Mouse (Mus musculus) limb, embryonic 11.5 days (tissue): ENCODE data around the gene Tubb1. TPM values are rescaled to one million over a fixed set of nuclear protein-coding genes. Genes with fewer than 3 reads are reported as not detected.

Experiments used
- ATAC-seq: fragments of 200-750 bp; cut with Nextera tagmentation; 2 replicates; pipeline ENCODE4 v1.8.0; 2017; ENCODE audit warnings: low read depth; ENCODE audit not compliant: insufficient number of reproducible peaks, low FRiP score, low TSS enrichment
- DNase-seq: peaks from one replicate; pipeline ENCODE4 v3.0.0-alpha.2; 2015; ENCODE audit warnings: low spot score
- H3K27ac ChIP-seq: fragments of 300-500 bp; sonication (generic); replicated peaks from 2 replicates; pipeline ENCODE4 v1.5.1; 2014; ENCODE audit warnings: low read depth, mild to moderate bottlenecking, low read length
- H3K27me3 ChIP-seq: fragments of 300-500 bp; sonication (generic); 2 replicates; pipeline ENCODE4 v1.6.1; 2014; ENCODE audit warnings: mild to moderate bottlenecking, low read length, mixed read lengths; ENCODE audit not compliant: control insufficient read depth, insufficient read depth
- H3K36me3 ChIP-seq: fragments of 300-500 bp; sonication (generic); 2 replicates; pipeline ENCODE4 v1.6.1; 2014; ENCODE audit warnings: mild to moderate bottlenecking, low read length, moderate library complexity, mixed read lengths; ENCODE audit not compliant: control insufficient read depth, insufficient read depth
- H3K4me1 ChIP-seq: fragments of 300-500 bp; sonication (generic); 2 replicates; pipeline ENCODE4 v1.6.1; 2014; ENCODE audit warnings: low read length, mixed read lengths; ENCODE audit not compliant: control insufficient read depth, insufficient read depth
- H3K4me2 ChIP-seq: fragments of 300-500 bp; sonication (generic); 2 replicates; pipeline ENCODE4 v1.6.1; 2014; ENCODE audit warnings: low read depth, mild to moderate bottlenecking, moderate library complexity; ENCODE audit not compliant: severe bottlenecking
- H3K4me3 ChIP-seq: fragments of 300-500 bp; sonication (generic); 2 replicates; pipeline ENCODE4 v1.5.1; 2014; ENCODE audit warnings: low read depth, low read length
- H3K9ac ChIP-seq: fragments of 300-500 bp; sonication (generic); 2 replicates; pipeline ENCODE4 v1.6.1; 2014; ENCODE audit warnings: mild to moderate bottlenecking, low read length
- H3K9me3 ChIP-seq: fragments of 300-500 bp; sonication (generic); 2 replicates; pipeline ENCODE4 v1.6.1; 2016; ENCODE audit warnings: low read length; ENCODE audit not compliant: control insufficient read depth
- WGBS: fragments of 180-500 bp; shearing (Covaris S2); extraction: QIAGEN DNeasy Blood & Tissue Kit; methylation state at CpG from one replicate; pipeline ENCODE4 v1.1.7; 2014; 5-methylcytosine and 5-hydroxymethylcytosine counted together
- polyA plus RNA-seq: library from polyadenylated mRNA; unstranded; fragments of >200 nt; fragmentation: Nextera tagmentation; extraction: Ambion mirVana; gene quantifications from 2 replicates; pipeline ENCODE4 v1.2.1, GENCODE M21; 2014

The Tubb1 gene
- polyA plus RNA-seq, 1 experiment from 2014 or later, result 6.0 TPM

- H3K4me1 ChIP-seq, result peaks cover 8% of the 10 kb centered on the region
- peak within 1 kb of the TSS; percentile 68 for H3K9ac ChIP-seq
- H3K9me3 ChIP-seq, result no peaks in the 10 kb centered on the region
- no peaks in the 10 kb centered on the region for H3K36me3 ChIP-seq
- peak; percentile 78 for DNase-seq
- peak within 1 kb of the TSS; percentile 51 for H3K4me3 ChIP-seq
- ATAC-seq, result peak; percentile 72
- 1% methylated on average over 37 of the region's 38 CpGs for WGBS
- H3K27me3 ChIP-seq, result no peaks in the 10 kb centered on the region
- H3K4me2 ChIP-seq, result peak within 1 kb of the TSS; percentile 54
- H3K27ac ChIP-seq, result no peak within 1 kb of the TSS
Measured at GRCm38 (mm10) chr2:174438737-174439449, 11.6 kb upstream of the Tubb1 start, which contains the start of gene Ctsz. Gene Ctsz (minus strand): TSS chr2:174439039.

GRCm38 (mm10) chr2:174439450-174439838 is 11.1 kb upstream of the Tubb1 start:
- peak overlapping the region; percentile 54 for H3K4me2 ChIP-seq
- no peak overlapping the region for H3K27ac ChIP-seq
- ATAC-seq, result no peak
- no peaks in the 10 kb centered on the region for H3K36me3 ChIP-seq
- DNase-seq, result no peak
- no peak overlapping the region; the same call in 1 of the 2 replicates for H3K9ac ChIP-seq
- no peaks in the 10 kb centered on the region for H3K9me3 ChIP-seq
- peaks cover 8% of the 10 kb centered on the region for H3K4me1 ChIP-seq
- no peak overlapping the region for H3K4me3 ChIP-seq
- 66% methylated on average over 5 of the region's 5 CpGs for WGBS
- no peaks in the 10 kb centered on the region for H3K27me3 ChIP-seq

GRCm38 (mm10) chr2:174439961-174440360 is 10.5 kb upstream of the Tubb1 start:
- Histone ChIP-seq H3K4me3 (no peak overlapping the region), H3K4me2 (no peak overlapping the region), H3K36me3 (no peaks in the 10 kb centered on the region), H3K4me1 (peaks cover 8% of the 10 kb centered on the region), H3K27ac (no peak overlapping the region), H3K27me3 (no peaks in the 10 kb centered on the region), H3K9ac (no peak overlapping the region), H3K9me3 (no peaks in the 10 kb centered on the region)
- 81% methylated on average over 9 of the region's 9 CpGs for WGBS
- DNase-seq (no peak), ATAC-seq (no peak)

- H3K36me3 ChIP-seq, result no peaks in the 10 kb centered on the region
- no peak for ATAC-seq
- H3K27me3 ChIP-seq, result no peaks in the 10 kb centered on the region
- no peak overlapping the region for H3K4me3 ChIP-seq
- no peak overlapping the region for H3K4me2 ChIP-seq
- WGBS, result 82% methylated on average over 4 of the region's 4 CpGs
- no peak overlapping the region for H3K27ac ChIP-seq
- H3K4me1 ChIP-seq, result peaks cover 8% of the 10 kb centered on the region
- DNase-seq, result no peak
- H3K9ac ChIP-seq, result no peak overlapping the region
- no peaks in the 10 kb centered on the region for H3K9me3 ChIP-seq
Measured at GRCm38 (mm10) chr2:174441898-174442297, 8.6 kb upstream of the Tubb1 start.

GRCm38 (mm10) chr2:174442460-174442859 is 8.0 kb upstream of the Tubb1 start:
- H3K9me3 ChIP-seq, result no peaks in the 10 kb centered on the region
- peaks cover 8% of the 10 kb centered on the region for H3K4me1 ChIP-seq
- no peak overlapping the region for H3K4me2 ChIP-seq
- ATAC-seq, result no peak
- H3K27ac ChIP-seq, result no peak overlapping the region
- H3K36me3 ChIP-seq, result no peaks in the 10 kb centered on the region
- no peak overlapping the region for H3K4me3 ChIP-seq
- H3K27me3 ChIP-seq, result no peaks in the 10 kb centered on the region
- H3K9ac ChIP-seq, result no peak overlapping the region
- WGBS, result 69% methylated on average over 9 of the region's 9 CpGs
- DNase-seq, result no peak

GRCm38 (mm10) chr2:174443046-174443445 is 7.4 kb upstream of the Tubb1 start:
- no peaks in the 10 kb centered on the region for H3K9me3 ChIP-seq
- no peaks in the 10 kb centered on the region for H3K27me3 ChIP-seq
- H3K4me1 ChIP-seq, result peaks cover 4% of the 10 kb centered on the region
- H3K4me3 ChIP-seq, result no peak overlapping the region
- no peak overlapping the region for H3K4me2 ChIP-seq
- H3K36me3 ChIP-seq, result no peaks in the 10 kb centered on the region
- no peak overlapping the region for H3K27ac ChIP-seq
- no peak for ATAC-seq
- no peak overlapping the region for H3K9ac ChIP-seq
- DNase-seq, result no peak
- WGBS, result 71% methylated on average over 2 of the region's 2 CpGs

- Histone ChIP-seq H3K9me3 (no peaks in the 10 kb centered on the region), H3K4me2 (no peak overlapping the region), H3K36me3 (no peaks in the 10 kb centered on the region), H3K27ac (no peak overlapping the region), H3K4me3 (no peak overlapping the region), H3K4me1 (no peaks in the 10 kb centered on the region), H3K27me3 (no peaks in the 10 kb centered on the region), H3K9ac (no peak overlapping the region)
- no peak for ATAC-seq
- DNase-seq, result no peak
- WGBS, result 90% methylated on average over 7 of the region's 7 CpGs
Measured at GRCm38 (mm10) chr2:174444359-174444758, 6.1 kb upstream of the Tubb1 start.

- Histone ChIP-seq H3K4me3 (no peak overlapping the region), H3K9me3 (no peaks in the 10 kb centered on the region), H3K36me3 (no peaks in the 10 kb centered on the region), H3K4me2 (no peak overlapping the region), H3K9ac (no peak overlapping the region), H3K27ac (no peak overlapping the region), H3K4me1 (no peaks in the 10 kb centered on the region), H3K27me3 (no peaks in the 10 kb centered on the region)
- DNase-seq (no peak), ATAC-seq (no peak)
- WGBS, result 85% methylated on average over 6 of the region's 6 CpGs
Measured at GRCm38 (mm10) chr2:174445018-174445417, 5.5 kb upstream of the Tubb1 start.

GRCm38 (mm10) chr2:174446492-174446891 is 4.0 kb upstream of the Tubb1 start:
- no peak overlapping the region for H3K4me2 ChIP-seq
- no peak overlapping the region for H3K9ac ChIP-seq
- no peak overlapping the region for H3K27ac ChIP-seq
- DNase-seq (no peak), ATAC-seq (no peak)
- WGBS, result 45% methylated on average over 7 of the region's 7 CpGs
- H3K9me3 ChIP-seq, result no peaks in the 10 kb centered on the region
- no peak overlapping the region for H3K4me3 ChIP-seq
- no peaks in the 10 kb centered on the region for H3K27me3 ChIP-seq
- no peaks in the 10 kb centered on the region for H3K36me3 ChIP-seq
- no peaks in the 10 kb centered on the region for H3K4me1 ChIP-seq
